Mouse (Mus musculus) lung, embryonic 16.5 days (tissue): ENCODE data around the gene Gm21761. TPM values are rescaled to one million over a fixed set of nuclear protein-coding genes. Genes with fewer than 3 reads are reported as not detected.
"Not testable (repeated sequence)": the region's sequence is repeated elsewhere in the genome, so short reads cannot be mapped to it uniquely, and the experiment has no call there.

Experiments used
- ATAC-seq: fragments of 200-750 bp; cut with Nextera tagmentation; 2 replicates; pipeline ENCODE4 v1.8.0; 2017; ENCODE audit warnings: low read depth, mild to moderate bottlenecking, moderate library complexity
- H3K27ac ChIP-seq: fragments of 300-500 bp; sonication (generic); 2 replicates; pipeline ENCODE4 v1.5.1; 2014; ENCODE audit warnings: mild to moderate bottlenecking, control low read depth, low read length
- H3K27me3 ChIP-seq: fragments of 300-500 bp; sonication (generic); 2 replicates; pipeline ENCODE4 v1.6.1; 2014; ENCODE audit warnings: low read depth, low read length, mixed read lengths; ENCODE audit not compliant: control insufficient read depth, insufficient read depth
- H3K36me3 ChIP-seq: fragments of 300-500 bp; sonication (generic); 2 replicates; pipeline ENCODE4 v1.6.1; 2014; ENCODE audit warnings: low read length; ENCODE audit not compliant: control insufficient read depth, insufficient read depth
- H3K4me1 ChIP-seq: fragments of 300-500 bp; sonication (generic); replicated peaks from 2 replicates; pipeline ENCODE4 v1.6.1; 2014; ENCODE audit warnings: low read length, mixed read lengths; ENCODE audit not compliant: control insufficient read depth, insufficient read depth
- H3K4me2 ChIP-seq: fragments of 300-500 bp; sonication (generic); 2 replicates; pipeline ENCODE4 v1.6.1; 2014; ENCODE audit warnings: low read depth, low read length, control low read depth
- H3K4me3 ChIP-seq: fragments of 300-500 bp; sonication (generic); 2 replicates; pipeline ENCODE4 v1.5.1; 2014; ENCODE audit warnings: mild to moderate bottlenecking, low read length, control low read depth
- H3K9ac ChIP-seq: fragments of 300-500 bp; sonication (generic); 2 replicates; pipeline ENCODE4 v1.6.1; 2014; ENCODE audit warnings: low read length, control low read depth
- H3K9me3 ChIP-seq: fragments of 300-500 bp; sonication (generic); 2 replicates; pipeline ENCODE4 v1.6.1; 2016; ENCODE audit warnings: low read length; ENCODE audit not compliant: control insufficient read depth
- WGBS: fragments of 180-500 bp; shearing (Covaris S2); extraction: QIAGEN DNeasy Blood & Tissue Kit; methylation state at CpG from one replicate; pipeline ENCODE4 v1.1.7; 2014; 5-methylcytosine and 5-hydroxymethylcytosine counted together
- polyA plus RNA-seq: library from polyadenylated mRNA; unstranded; fragments of >200 nt; fragmentation: Nextera tagmentation; extraction: Ambion mirVana; gene quantifications from 2 replicates; pipeline ENCODE4 v1.2.1, GENCODE M21; 2015

Gene Gm21761
- polyA plus RNA-seq, 1 experiment from 2014 or later, result not detected

DNA sequence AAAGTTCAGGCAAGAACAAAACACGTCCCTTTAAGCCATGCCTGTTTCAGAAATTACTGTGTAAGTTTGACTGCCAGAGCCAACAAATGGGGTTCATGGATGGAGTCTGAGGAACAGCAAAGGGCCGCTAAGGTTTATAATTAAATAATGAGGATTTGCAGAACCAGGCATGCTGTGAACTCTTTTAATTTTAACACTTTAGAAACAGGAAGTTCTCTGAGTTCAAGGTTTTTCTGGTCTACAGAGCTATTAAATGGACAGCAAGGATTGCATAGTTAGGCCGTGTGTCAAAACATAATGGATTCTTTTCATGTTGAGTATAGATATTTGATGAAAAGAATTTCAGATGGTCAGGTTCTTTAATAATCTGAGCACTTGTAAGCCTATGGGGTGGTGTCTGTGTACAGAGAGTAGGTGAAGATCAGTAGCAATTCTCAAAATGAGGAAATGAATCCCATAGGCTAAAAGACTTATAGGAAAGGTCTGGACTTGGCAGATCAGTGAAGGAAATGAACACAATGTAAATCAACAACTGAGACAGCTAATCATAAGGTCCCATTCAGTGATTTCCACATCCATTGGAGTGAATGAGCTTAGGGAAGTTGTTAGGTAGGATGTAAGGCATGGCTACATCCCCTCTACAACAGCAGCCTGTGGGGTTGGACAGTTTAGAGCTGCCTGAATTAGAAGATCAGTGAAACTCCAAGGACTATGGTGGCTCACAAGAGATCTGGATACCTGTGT lies 4.3 kb downstream of the Gm21761 start:
- H3K4me1 ChIP-seq, ATAC-seq, H3K9me3 ChIP-seq, H3K36me3 ChIP-seq, H3K27me3 ChIP-seq, H3K4me3 ChIP-seq, H3K27ac ChIP-seq, H3K4me2 ChIP-seq, H3K9ac ChIP-seq: not testable (repeated sequence)
- 78% methylated on average over 2 of the region's 3 CpGs for WGBS

DNA sequence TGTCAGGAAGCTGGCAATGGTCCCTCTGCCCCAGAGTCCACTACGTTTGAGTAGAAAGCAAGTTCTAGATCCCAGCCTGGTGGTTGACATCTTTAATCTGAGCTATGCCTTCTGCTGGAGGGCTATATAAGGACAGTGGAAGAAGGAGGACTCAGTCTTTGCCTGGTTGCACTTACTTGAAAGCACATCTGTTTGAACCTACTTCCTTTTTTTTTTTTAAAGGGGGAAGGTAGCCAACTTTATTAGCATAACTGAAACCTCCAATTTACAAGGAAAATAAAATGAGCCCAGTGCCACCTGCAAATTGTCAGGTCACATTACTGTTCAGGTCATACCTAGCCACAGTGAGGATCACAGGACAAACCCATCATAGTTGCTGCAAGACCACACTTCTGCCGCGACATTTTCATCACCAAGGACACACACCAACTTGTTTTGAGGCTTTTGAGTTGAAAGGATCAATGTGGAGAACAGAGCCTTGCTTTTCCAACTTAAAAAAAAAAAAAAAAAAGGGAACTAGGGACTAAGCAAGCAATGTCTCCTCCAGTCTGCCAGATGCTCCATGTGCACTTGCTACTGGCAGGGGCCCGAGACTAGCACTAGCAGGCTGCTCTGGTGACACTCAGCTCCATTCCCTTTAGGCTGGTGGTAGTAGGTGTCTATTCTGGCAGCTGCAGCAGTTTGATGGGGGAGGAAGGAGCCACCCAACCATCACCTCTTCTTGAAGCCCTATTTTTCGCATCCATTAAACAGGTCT lies 11.9 kb downstream of the Gm21761 start:
- not testable (repeated sequence) for ATAC-seq, H3K4me3 ChIP-seq, H3K4me2 ChIP-seq, H3K27ac ChIP-seq, H3K4me1 ChIP-seq, H3K27me3 ChIP-seq, H3K9ac ChIP-seq, H3K36me3 ChIP-seq, H3K9me3 ChIP-seq
- WGBS, result 66% methylated on average over 4 of the region's 5 CpGs

DNA sequence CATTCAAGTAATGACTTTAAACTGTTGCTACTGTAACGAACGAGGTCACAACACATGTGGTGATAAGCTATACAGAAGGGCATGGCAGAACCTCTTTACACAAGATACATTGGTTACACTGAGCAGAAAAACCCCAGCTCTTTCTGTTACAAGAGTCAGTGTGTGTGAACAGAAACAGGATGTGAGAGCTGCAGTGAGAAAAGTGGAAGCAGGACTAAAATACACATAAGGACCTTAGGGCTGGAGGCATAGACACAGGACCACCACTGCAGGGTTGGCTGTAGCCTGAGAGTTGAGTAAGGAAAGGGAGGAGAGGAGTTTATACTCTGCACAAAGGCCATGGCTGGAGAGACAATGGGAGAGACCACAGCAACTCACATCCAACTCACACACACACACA lies 12.6 kb downstream of the Gm21761 start:
- not testable (repeated sequence) for H3K9ac ChIP-seq, H3K4me3 ChIP-seq, H3K27me3 ChIP-seq, ATAC-seq, H3K36me3 ChIP-seq, H3K27ac ChIP-seq, H3K4me1 ChIP-seq, H3K4me2 ChIP-seq, H3K9me3 ChIP-seq
- 49% methylated on average over 2 of the region's 2 CpGs for WGBS

DNA sequence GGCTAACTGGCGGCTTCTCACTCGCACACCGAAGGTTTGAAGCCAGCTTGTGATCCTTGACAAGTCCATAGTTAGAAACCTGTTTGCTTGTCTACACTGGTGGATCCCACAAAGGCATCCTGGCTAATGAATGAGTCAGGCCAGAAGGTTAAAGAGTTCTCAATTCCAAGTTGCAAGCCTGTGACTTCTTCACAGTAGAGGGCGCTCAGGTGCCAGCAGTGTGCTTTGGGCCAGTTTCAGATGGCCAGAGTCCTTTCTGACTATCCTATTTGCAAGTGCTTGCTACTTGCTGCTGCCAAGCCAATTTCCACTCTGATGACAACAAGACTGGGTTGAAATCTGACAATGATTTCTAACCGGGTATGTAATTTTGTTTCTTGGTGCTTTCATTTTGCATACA lies 30.5 kb downstream of the Gm21761 start:
- not testable (repeated sequence) for H3K27me3 ChIP-seq, ATAC-seq, H3K4me2 ChIP-seq, H3K4me3 ChIP-seq, H3K27ac ChIP-seq, H3K9me3 ChIP-seq, H3K36me3 ChIP-seq, H3K4me1 ChIP-seq, H3K9ac ChIP-seq
- WGBS, result 72% methylated on average over 4 of the region's 5 CpGs

DNA sequence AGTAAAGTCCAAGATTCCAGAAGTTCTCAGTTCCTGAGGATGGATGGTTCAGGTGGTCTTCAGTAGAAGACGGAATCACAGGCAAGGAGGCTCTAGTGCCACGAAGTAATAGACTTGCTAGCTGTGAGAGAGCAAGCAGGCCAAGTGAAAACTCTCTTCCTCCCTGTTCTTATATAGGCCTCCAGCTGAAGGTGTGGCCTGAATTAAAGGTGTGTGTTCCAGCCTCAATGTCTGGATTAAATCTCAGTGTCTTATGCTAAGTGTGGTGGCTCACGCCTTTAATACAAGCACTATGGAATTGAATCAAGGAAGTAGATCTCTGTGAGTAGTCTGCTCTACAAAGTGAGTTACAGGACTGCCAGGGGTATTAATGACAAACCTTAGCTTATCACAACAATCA lies 34.4 kb downstream of the Gm21761 start, which contains the start of gene Tcstv1:
Gene Tcstv1 (minus strand): TSS at position 101 of the 400 bp plus-strand sequence.
- not testable (repeated sequence) for H3K4me3 ChIP-seq, ATAC-seq, H3K4me1 ChIP-seq, H3K4me2 ChIP-seq, H3K36me3 ChIP-seq, H3K27ac ChIP-seq, H3K9ac ChIP-seq, H3K27me3 ChIP-seq, H3K9me3 ChIP-seq
- 67% methylated on average over 3 of the region's 3 CpGs for WGBS

GRCm38 (mm10) chr13:119886896-119887295 lies 42.2 kb downstream of the Gm21761 start:
- not testable (repeated sequence) for H3K27ac ChIP-seq, H3K36me3 ChIP-seq, ATAC-seq, H3K4me1 ChIP-seq, H3K9me3 ChIP-seq, H3K27me3 ChIP-seq, H3K4me3 ChIP-seq, H3K9ac ChIP-seq, H3K4me2 ChIP-seq
- 37% methylated on average over 4 of the region's 4 CpGs for WGBS

GRCm38 (mm10) chr13:119864395-119864999 lies 64.6 kb downstream of the Gm21761 start:
- not testable (repeated sequence) for H3K9ac ChIP-seq, H3K9me3 ChIP-seq, H3K36me3 ChIP-seq, H3K27ac ChIP-seq, ATAC-seq, H3K4me1 ChIP-seq, H3K4me2 ChIP-seq, H3K4me3 ChIP-seq, H3K27me3 ChIP-seq
- WGBS, result 55% methylated on average over 6 of the region's 7 CpGs

GRCm38 (mm10) chr13:119862399-119862798 lies 66.7 kb downstream of the Gm21761 start:
- H3K9me3 ChIP-seq, H3K4me2 ChIP-seq, ATAC-seq, H3K27ac ChIP-seq, H3K9ac ChIP-seq, H3K4me1 ChIP-seq, H3K27me3 ChIP-seq, H3K36me3 ChIP-seq, H3K4me3 ChIP-seq: not testable (repeated sequence)
- WGBS, result no CpG with 5 or more reads among the region's 6 CpGs
